Mouse (Mus musculus) embryonic fibroblast, embryonic 13.5 days (primary cell): ENCODE measurements around the gene Nmnat3. TPM values are rescaled to one million over a fixed set of nuclear protein-coding genes. Genes with fewer than 3 reads are reported as not detected.
A peak's percentile ranks its signal among the peaks of the same experiment; 100 is the strongest.

Source experiments
- H3K27ac ChIP-seq: 2 replicates; pipeline ENCODE4 v1.5.1; 2012; ENCODE audit warnings: low read length, control low read depth, inconsistent platforms; ENCODE audit not compliant: insufficient read depth
- H3K4me1 ChIP-seq: 2 replicates; pipeline ENCODE4 v1.6.1; 2011; ENCODE audit warnings: low read length; ENCODE audit not compliant: control insufficient read depth, insufficient read depth
- H3K4me3 ChIP-seq: 2 replicates; pipeline ENCODE4 v1.5.1; 2011; ENCODE audit warnings: mild to moderate bottlenecking, control low read depth, low read length; ENCODE audit not compliant: insufficient read depth
- CTCF ChIP-seq: IDR thresholded peaks from 2 replicates; pipeline ENCODE4 v1.5.1; 2011; ENCODE audit warnings: mild to moderate bottlenecking, control low read depth, low read length, moderate library complexity, borderline replicate concordance; ENCODE audit not compliant: insufficient read depth
- POLR2A ChIP-seq: IDR thresholded peaks from 2 replicates; pipeline ENCODE4 v1.6.1; 2011; ENCODE audit warnings: low read depth, mild to moderate bottlenecking, control low read depth, low read length, moderate library complexity
- polyA plus RNA-seq: library from polyadenylated mRNA; stranded (reverse); fragments of >200 nt; gene quantifications from 2 replicates; pipeline ENCODE4 v1.2.4, GENCODE M21; 2011; ENCODE audit warnings: low read depth; ENCODE audit not compliant: missing spikeins, insufficient read length

The Nmnat3 gene
- polyA plus RNA-seq, 1 experiment = 5.1 TPM

GRCm38 (mm10) chr9:98285606-98286301, 1.5 kb upstream of the Nmnat3 start:
- Histone ChIP-seq H3K4me1 (no peaks in the 10 kb centered on the region), H3K4me3 (no peak overlapping the region), H3K27ac (no peak overlapping the region)
- no peak for TF ChIP-seq CTCF
- no peak for TF ChIP-seq POLR2A

DNA sequence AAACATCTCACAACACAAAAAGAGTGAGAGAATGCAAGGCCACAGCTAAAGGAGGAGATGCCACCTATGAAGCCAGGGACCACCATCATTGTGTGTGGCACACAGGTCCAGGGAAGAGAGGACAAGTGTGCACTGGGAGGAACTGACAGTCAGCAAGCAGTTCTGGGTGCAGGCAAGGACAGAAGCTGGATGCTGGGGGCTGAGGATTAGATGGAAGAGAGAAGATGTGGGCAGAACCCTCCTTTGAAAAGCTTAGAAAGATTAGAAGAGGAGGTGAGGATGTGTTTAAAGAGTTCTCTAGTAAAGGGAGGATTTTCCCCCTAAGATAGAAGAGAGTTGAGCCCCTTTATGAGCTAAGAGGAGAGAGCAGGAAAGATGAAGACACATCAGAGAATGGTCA, 2.4 kb downstream of the Nmnat3 start:
- Histone ChIP-seq H3K4me1 (no peaks in the 10 kb centered on the region), H3K4me3 (no peak overlapping the region), H3K27ac (no peak overlapping the region)
- TF ChIP-seq CTCF (no peak), POLR2A (no peak)

DNA sequence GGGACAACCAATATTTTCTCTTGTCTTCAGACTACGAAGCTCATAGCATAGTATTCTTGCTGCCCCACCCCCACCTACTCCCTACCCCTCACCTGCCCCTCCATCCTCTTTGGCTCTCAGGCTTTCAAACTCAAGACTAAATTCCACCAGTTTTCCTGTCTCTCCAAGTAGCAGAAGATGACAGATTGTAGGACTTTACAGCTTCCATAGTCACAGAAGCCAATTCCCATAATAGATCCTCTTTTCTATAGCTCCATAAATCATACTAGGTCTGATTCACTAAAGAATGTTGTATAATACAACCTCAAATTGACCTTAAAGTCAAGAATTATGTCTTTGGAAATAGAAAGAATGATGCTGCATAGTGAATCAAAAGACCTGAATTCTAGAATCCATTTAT, 3.4 kb downstream of the Nmnat3 start:
- TF ChIP-seq POLR2A (no peak), CTCF (no peak)
- no peak overlapping the region for H3K27ac ChIP-seq
- H3K4me1 ChIP-seq = no peaks in the 10 kb centered on the region
- no peak overlapping the region for H3K4me3 ChIP-seq

- H3K27ac ChIP-seq = peak overlapping the region; percentile 57
- TF ChIP-seq CTCF = no peak
- peak; percentile 71 for TF ChIP-seq POLR2A
- peak overlapping the region; percentile 46 for H3K4me3 ChIP-seq
- H3K4me1 ChIP-seq = peaks cover 3% of the 10 kb centered on the region; the same call in 1 of the 2 replicates
Observed at GRCm38 (mm10) chr9:98296383-98297201, 9.4 kb downstream of the Nmnat3 start.

DNA sequence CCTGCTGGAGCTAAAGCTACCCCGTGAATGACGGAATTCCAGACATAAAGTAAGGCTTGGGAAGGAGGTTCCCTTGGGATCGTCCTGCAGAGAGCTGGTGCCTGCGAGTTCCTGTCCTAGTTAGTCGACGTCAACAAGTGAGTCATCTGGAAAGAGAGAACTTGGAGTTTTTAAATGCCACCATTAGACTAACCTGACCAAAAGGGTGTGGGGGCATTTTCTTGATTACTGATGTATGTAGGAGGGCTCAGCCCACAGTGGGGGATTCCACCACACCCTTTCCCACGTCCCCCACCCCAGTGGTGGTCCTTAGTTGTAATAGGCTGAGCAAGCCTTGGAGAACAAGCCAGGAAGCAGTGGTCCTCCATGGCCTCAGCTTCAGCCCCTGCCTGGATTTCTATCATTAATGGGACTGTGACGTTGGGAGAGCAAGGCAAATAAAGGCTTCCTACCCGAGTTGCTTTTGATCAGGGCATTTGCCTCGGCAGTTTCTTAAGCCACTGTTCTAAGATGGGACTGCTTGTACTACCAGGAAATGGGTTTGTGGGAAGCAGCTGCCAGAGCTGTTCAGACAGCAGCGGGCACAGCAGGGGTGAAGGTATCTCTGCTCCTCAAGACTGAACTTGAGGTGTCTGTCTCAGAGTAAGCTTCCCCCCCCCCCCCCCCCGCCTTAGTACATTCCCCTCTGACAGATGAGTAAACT, 10.2 kb downstream of the Nmnat3 start:
- TF ChIP-seq CTCF (no peak), POLR2A (no peak)
- Histone ChIP-seq H3K4me1 (peaks cover 3% of the 10 kb centered on the region; the same call in 1 of the 2 replicates), H3K4me3 (peak overlapping the region; percentile 46), H3K27ac (peak overlapping the region; percentile 62)

DNA sequence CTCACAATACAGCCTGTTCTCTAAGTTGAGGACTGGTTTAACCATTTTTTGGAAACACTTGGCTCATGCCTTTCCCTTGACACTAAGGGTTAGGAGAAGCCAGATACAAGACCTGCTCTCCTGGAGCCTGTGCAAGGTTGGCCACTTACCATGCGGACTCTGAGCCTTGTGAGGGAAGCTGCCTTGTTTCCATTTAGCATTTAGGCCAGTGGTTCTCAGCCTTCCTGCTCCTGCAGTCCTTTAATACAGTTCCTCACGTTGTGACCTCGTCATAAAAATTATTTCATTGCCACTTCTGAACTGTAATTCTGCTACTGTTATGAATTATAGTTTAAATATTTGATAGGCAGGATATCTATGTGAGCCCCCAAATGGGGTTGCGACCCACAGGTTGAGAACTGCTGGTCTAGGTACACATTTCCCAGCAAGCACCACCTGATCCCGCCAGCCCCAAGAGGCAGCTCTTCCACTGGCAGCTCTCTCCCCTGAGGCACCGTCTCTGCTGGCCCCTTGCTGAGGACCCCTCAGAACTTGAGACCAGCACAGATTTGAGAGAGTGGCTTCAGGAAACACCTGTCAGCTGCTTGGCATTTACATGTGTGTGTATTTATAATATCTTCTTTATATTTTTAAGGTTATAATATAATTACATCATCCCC, 10.8 kb downstream of the Nmnat3 start:
- Histone ChIP-seq H3K27ac (no peak overlapping the region), H3K4me3 (no peak overlapping the region), H3K4me1 (peaks cover 3% of the 10 kb centered on the region; the same call in 1 of the 2 replicates)
- TF ChIP-seq CTCF = no peak
- TF ChIP-seq POLR2A = no peak

- Histone ChIP-seq H3K4me1 (peaks cover 3% of the 10 kb centered on the region; the same call in 1 of the 2 replicates), H3K4me3 (no peak overlapping the region), H3K27ac (no peak overlapping the region)
- TF ChIP-seq CTCF = no peak
- no peak for TF ChIP-seq POLR2A
Observed at GRCm38 (mm10) chr9:98298761-98299160, 11.5 kb downstream of the Nmnat3 start.

DNA sequence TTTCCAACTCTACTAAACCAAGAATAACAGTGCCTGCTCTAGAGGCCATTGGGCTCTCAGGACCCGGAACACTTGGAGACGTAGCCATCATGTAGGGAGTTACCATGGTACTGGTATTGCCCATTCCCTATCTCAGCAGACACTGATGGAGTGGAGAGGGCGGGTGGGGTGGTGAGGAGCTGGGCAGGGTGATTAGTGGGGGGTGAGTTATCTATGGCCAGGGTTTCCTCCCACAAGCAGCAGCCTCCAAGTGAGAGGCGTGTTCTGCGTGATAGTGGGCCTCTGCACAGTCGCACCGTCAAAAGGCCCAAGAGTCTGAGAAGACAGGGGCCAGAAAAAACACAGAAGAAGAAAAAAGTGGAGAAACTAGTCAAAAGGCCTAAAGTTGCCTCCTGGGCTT, 12.0 kb downstream of the Nmnat3 start:
- Histone ChIP-seq H3K4me1 (peaks cover 3% of the 10 kb centered on the region; the same call in 1 of the 2 replicates), H3K27ac (no peak overlapping the region), H3K4me3 (no peak overlapping the region)
- TF ChIP-seq CTCF (no peak), POLR2A (no peak)

DNA sequence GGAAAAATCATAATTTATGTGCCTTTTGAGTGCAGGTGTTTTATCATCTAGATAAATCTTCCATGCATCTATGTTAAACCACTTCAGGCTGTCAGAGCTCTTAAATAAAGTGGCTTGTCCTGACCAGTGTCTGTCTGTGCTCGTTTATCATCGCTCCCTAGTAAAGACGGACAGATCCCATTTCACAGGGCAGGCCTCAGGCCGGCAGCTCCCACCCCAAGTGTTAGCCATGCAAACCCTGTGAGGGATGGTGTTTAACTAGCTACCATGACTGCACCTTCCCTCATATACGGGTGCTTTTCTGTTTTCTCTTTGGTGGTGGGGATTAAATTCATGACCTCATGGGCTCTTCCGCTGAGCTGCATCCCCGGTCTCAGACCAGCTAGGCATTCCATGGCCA, 13.3 kb downstream of the Nmnat3 start:
- H3K4me1 ChIP-seq = peaks cover 3% of the 10 kb centered on the region; the same call in 1 of the 2 replicates
- TF ChIP-seq CTCF = no peak
- TF ChIP-seq POLR2A = no peak
- no peak overlapping the region for H3K4me3 ChIP-seq
- no peak overlapping the region for H3K27ac ChIP-seq

DNA sequence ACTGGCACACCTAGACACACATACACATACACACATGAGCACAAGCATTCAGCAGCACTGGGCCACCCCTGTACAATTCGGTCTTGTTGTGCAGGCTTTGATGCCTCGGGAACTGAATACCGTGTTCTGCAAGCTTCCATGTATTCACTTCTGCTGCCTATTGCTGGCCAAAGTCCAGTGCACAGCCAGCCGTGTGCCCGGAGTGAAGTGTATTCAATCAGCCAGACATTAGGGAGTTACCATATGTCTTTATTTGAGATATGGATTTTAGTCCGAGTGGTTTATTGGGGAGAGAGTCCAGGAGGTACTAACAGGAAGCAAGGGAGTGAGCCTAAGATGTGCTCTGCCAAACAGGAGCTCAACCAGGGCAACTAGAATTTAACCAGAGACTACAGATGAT, 19.8 kb downstream of the Nmnat3 start:
- TF ChIP-seq POLR2A (no peak), CTCF (no peak)
- H3K4me3 ChIP-seq = no peak overlapping the region
- H3K4me1 ChIP-seq = no peaks in the 10 kb centered on the region
- H3K27ac ChIP-seq = no peak overlapping the region
